Mouse (Mus musculus) layer of hippocampus, adult 8-10 months (tissue): ENCODE results near the gene Capn1. TPM values are rescaled to one million over a fixed set of nuclear protein-coding genes. Genes with fewer than 3 reads are reported as not detected.

Source experiments
- DNase-seq, 2 experiments: peaks; one replicate each; pipeline ENCODE4 v3.0.0; 2022; ENCODE audit warnings: low spot score in 2 of 2
- total RNA-seq, 4 experiments: library from RNA; stranded (reverse); gene quantifications; 2 replicates each; pipeline ENCODE4 v1.2.4; 2022

The Capn1 gene
- total RNA-seq, 4 experiments from 2014 or later, result 23.7 to 27.7 (median 25.1) TPM

DNA sequence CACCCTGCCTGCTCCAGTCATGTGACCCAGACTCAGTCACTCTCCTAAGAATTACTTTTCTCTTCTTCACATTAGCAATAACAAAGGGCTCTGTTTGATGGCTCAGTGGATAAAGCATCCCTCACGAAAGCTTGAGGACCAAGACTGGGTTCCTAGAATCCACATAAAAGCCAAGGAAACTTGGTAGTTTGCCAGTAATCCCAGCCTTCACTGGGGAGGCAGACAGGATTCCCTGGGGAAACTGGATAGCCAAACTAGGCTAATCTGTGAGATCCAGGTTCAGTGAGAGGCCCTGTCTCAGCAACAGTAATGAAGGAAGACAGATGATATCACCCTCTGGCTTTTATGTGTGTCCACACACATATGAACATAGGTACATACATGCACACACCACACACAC, 24.8 kb downstream of the Capn1 start:
- DNase-seq, result no peak

DNA sequence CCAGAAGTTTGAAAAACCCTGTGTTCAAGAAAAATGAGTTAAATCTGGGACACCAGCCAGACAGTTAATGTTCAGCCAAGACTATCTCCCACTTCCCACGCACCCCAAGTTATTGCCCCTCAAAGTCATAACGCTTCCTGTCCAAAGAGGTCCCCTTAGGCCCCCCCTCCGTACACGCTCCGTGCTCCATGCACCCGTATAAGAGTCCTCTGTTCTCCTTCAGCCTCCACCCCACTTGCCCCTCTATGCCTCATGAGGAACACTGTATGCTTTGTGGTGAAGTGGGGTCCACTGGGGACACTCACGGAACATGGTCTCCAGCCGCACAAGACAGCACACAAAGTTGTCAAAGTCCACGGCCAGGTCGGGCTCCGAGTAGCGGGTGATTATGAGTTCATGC, 25.7 kb downstream of the Capn1 start:
- DNase-seq, result no peak

DNA sequence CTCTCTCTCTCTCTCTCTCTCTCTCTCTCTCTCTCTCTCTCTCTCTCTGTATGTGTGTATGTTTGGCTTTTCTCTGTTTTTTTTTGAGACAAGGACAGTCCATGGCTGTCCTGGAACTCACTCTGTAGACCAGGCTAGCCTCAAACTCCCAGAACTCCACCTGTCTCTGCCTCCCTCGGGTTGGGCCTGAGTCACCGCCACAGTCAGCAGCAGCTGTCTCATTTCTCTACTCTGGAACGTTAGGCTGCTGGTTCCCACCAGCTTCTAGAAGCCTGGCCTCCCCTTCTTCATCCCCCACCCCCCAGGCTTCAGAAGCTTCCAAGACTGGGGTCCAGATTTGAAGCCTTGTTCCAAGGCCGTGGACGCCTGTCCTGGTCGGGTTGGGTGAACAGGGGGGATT, 26.1 kb downstream of the Capn1 start:
- DNase-seq, result no peak

DNA sequence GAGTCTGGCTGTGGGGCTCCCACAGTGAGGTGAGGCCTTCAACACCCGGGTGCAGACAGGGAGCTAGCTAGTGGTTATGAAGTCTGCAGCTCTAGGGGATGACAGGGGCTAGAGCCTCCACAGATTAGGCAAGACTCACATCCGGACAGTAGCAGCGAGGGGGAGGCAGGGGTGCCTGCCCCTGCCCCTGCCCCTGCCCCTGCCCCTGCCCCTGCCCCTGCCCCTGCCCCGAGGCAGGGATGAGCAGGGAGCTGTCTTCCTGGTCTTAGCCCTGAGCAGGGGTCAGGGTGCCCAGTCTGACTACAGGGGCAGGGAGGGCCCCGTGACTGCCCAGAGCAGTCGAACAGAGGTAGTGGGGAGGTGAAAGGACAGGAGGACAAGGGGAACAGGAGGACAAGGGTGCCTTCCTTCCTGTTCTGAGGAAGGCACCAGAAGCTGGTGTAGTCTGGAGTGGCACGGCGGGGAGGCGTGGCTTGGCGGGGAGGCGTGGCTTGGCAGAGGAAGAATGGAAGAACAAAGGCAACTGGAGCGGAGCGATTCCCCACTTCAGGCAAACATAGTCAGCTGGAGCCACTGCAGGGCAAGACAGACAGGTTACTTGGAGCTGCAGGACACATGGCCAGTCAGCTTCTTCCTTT, 26.8 kb downstream of the Capn1 start:
- peak; percentile 25 to 46 for DNase-seq

DNA sequence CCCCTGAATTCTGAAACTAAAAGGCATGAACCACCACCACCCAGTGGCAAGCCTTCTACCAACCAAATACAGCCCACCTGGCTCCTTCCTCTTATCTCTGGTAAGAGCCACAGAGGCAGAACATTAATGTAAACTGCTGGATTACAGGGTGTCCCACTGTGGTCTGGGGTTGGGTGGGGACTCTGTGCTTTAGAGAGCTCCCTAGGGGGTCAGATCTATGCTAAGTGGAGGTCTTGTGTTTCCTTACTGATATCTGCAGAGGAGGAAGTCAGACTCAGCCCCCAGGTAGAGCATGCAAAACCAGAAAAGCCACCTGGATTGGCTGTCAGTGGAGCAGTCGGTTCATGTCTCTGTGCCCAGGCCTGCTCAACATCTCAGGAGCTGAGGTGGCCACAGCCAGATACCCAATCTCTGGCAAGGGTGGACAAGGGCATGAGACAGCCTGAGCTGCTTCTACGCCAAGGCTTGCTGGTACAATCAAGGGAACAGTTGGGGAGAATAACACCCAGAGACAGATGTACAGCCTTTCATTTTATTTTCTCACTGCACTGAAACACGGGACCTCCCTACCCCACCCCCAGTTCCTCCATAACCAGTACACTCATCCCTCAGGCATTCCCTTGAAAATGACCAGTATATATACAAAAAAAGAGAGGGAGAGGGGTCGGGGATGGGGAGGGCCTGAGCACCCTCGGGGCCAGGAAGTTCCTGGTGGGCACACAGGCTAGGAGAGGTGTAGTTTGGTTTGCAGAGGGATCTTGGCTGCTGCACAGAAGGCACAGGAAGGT, 27.5 kb downstream of the Capn1 start:
- DNase-seq, result no peak

DNA sequence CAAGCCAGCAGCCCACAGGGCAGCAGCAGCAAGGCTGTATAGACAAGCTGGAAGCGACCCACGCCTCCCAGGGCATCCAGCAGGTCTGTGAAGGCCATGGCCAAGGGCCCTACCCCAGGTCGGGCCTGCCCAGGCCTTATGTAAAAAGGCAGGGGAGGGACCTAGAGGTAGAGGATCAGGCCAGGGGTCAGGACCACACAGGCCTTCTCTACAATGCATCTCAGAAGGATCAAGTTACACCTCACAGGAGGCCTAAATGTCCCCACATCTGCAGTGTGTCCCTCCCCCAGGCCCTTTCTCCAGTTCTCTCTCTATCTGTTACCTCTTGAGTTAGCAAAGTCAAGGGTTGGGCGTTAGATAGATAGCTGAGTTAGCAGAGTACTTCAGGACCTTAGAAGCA, 29.7 kb downstream of the Capn1 start, which contains the start of gene Slc22a20:
Gene Slc22a20, minus strand, starts transcription at position 101 of the 400 bp plus-strand sequence.
- no peak for DNase-seq

DNA sequence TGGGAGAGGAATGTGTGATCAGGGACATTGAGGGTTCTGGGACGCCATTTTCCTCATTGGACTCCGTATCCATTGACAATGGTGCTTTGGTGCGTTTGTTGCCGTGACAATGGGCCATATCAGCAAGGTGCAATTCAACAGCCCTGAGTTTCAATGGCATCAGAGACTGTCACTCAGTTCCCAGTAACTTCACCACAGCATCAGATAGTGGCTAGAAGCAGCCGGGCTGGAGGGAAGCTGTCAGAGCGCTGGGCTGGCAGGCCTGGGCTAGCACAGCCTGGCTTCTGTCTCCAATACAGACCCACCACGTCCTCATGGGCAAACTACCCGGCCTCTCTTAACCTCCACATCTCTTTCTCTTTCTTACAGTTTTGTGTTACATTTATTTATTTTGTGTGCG, 35.2 kb downstream of the Capn1 start:
- DNase-seq, result no peak

DNA sequence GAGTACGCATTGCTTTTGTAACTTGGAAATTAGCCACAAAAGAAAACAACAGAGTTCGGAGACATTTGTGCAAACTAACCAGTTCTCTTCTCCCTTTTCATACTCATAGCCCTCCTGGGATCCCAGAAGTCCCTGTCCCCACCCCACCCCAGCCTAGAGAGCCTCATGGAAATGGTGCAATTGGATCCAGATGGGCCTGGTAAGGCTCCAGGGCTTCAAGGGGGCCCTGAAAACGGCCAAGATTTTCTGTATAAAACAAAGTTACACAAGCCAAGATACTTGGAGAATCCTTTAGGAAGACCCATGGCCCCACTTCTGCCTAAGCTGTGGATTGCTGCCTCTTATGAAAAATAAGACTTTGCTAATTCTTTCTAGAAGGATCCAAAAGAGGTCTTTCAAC, 38.0 kb downstream of the Capn1 start:
- no peak for DNase-seq

DNA sequence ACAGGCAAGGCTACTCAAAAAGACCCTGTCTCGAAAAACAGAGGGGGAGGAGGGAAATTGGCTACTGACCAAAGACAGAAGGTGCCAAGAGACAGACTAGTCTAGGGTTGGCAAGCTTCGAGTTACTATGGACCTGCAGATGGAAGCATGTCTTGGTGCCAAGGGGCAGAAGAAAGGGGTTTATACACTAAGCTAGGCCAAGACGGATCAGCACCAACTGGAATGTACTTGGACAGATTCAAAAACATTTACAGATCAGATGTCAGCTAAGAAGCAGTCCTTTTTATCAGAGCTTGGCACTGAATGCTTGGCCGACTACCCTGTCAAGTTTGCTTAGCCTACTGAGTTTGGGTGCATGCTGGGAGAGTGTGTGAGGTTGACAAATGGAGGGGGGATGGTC, 40.0 kb downstream of the Capn1 start:
- DNase-seq, result peak; percentile 26 to 66

DNA sequence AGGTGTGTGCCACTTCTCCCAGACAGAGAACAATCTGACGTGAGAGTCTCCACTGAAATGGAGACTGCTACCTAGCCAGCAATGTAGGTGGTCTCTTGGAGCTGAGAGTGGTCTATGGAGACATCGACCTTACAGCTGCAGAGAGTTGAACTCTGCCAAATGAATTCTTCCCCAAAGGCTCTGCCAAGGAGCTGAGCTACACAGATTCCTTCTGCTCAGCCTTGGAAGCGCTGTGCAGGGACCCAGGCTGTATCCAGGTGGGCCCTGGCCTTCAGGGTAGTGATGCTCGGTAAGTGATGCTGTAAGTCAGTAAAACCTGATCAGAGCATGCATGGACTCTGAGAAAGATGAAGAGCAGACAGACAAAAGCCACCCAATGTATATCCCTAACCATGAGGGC, 40.6 kb downstream of the Capn1 start:
- no peak for DNase-seq

DNA sequence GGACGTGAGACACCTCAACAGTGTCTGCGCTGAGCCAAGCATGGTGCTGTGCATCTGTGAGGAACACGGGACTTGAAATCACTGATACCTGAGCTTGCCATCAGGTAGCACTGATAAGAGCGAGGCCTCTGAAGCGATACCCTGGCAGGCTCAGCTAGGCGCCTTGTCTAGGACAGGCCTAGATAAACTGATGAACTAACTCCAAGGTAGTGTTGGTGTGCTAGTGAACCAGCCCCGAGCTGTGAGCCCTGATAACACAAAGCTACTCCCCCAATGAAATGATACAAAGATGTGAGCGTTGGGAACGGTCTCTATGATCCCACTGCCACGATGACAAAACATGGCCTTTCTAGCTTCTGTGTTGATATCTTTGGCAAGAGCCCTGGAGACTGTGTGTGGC, 48.0 kb downstream of the Capn1 start:
- no peak for DNase-seq

DNA sequence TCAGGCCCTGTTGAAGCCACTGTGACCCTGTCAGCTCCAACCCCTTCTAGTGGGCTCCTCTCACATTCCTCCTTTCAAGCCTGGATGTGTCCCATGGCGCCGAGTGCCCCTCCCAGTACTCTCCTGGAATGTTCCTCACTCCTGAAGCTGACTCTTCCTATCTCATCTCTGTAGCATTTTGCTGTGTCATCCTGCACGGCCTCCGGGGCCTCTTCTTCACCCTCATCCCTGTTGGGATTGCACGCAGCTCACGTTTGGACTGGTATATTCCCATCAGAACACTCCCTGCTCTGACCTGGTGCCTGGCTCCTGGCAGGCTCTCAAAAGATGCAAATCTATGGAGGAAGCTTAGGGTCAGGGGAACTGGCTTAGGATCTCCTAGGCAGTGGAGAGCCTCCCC, 48.9 kb downstream of the Capn1 start:
- DNase-seq, result no peak

DNA sequence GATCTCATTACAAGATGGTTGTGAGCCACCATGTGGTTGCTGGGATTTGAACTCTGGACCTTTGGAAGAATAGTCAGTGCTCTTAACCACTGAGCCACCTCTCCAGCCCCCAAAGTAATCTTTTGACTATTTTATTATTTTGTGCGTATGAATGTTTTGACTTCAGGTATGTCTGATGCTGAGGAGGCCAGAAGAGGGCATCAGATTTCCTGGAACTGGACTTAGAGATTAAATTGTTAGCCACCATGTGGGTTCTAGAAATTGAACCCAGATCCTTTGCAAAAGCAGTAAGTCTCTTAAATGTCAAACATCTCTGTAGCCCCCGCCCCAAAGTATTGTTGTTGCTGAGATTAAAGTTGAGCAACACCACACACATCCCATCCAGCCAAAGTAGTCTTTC, 49.8 kb downstream of the Capn1 start:
- no peak for DNase-seq

DNA sequence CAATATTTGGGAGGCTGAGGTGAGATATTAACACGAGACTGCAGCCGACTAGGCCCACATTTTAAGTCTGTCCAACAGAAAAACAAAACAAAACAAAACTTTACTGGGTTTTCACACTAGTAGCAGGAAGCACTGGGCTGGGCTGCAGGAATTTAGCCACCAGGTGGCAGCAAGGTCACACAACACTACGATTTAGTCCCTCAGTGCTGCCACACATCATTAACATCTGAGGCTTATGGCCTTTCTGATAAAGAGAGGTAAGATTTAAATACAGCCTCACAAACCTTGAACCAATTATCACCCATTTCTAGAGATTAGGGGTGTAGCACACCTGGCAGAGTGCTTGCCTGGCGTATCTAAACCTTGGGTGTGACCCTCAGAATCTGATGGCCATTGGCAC, 50.4 kb downstream of the Capn1 start:
- peak; percentile 34 to 69 for DNase-seq

DNA sequence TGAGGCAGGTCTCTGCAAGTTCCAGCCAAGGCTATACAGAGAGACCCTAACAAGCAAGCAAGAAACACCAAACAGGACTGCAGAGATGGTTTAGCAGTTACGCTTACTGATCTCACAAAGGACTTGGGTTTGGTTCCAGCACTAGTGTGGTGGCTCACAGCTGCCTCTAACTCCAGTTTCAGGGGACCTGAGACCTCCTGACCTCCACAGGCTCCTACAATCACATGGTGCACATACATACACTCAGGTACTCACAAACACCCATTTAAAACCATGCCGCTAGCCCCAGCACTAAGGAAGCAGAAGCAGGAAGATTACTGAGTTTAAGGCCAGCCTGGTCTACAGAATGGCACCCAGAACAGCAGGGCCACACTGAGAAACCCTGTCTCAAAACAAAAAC, 50.9 kb downstream of the Capn1 start:
- DNase-seq, result no peak

DNA sequence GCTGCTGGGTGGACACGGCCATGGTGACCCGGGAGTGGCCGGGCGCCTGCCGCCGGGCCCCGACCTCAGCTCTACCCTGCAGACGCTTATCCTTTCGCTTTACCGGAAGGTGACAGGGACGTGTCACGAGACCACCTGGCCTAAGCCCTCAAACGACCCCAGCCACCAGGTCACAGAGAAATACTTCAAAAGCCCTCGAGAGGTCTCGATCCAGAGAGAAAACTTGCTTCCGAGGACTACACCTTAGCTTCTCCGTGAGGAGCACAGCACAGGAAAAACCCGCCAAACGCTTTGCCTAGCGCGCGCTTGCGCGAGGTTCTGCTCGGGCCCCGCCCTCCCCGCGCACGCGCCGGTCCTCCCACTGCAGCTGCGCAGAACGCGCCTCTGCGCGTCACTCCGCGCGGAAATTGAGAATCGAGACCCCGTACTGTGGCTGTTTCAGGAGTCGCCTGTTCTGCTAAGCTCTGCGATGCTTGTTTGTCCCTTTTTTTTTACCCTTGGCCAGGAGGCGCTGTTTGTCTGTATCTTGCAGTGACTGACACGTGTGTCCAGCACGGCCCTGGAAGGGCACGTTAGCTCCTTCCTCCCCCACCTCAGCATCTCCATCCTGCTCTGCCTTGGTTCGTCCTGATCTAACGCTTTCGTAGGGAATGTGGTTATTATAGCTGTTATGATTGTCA, 51.7 kb downstream of the Capn1 start, which contains the start of gene Pola2:
Gene Pola2, minus strand, starts transcription at position 320 of the 680 bp plus-strand sequence.
- DNase-seq, result peak; percentile 64 to 84

DNA sequence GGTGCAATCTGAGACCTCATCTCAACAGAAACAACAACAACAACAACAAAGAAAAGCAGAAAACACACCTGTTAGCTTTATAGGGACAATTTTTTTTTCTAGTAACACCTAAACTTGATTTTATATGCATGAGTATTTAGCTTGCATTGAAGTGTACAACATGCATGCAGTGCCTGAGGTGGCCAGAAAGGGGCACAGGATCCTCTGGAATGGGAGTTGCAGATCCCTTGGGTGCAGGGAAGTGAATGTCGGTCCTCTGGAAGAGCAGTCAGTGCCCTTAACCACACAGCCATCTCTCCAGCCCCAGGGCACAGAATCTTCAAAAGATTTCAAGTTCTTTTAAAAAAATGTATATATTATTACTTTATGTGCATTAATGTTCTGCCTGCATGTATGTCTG, 53.0 kb downstream of the Capn1 start:
- no peak for DNase-seq

DNA sequence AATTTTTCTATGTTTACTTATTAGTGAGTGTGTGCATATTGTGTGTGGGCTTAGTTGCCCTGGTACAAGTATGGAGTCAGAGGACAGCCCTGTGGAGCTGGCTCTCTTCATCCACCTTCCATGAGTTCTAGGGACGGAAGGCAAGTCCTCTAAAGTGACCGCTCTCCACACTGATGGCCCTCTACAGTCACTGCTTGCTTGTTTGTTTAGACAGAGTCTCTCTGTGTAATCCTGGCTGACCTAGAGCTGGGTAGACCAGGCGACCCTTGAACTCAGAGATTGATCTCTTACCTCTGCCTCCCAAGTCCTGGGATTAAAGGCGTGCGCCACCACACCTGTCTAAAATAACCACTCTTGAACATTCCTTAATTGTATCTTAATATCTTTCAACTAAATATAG, 58.3 kb downstream of the Capn1 start:
- DNase-seq, result no peak

DNA sequence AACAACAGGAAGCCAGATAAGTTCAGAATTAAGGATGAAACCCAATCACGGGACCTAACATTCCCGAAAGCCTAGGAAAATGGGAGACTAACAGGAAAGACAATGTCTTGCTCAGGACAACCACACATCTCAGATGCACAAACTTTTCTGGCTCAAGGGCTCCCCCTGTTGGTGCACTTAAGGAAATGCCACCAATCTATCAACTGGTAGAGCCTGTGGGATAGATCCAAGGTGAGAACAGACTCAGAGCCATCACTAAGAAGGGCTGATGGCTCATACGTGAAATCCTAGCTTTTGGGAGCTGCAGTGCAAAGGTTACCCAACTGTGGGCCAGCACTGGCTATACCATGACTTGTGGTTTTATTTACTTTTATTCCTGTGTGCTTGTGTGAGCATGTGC, 59.0 kb downstream of the Capn1 start:
- peak; percentile 39 to 75 for DNase-seq

DNA sequence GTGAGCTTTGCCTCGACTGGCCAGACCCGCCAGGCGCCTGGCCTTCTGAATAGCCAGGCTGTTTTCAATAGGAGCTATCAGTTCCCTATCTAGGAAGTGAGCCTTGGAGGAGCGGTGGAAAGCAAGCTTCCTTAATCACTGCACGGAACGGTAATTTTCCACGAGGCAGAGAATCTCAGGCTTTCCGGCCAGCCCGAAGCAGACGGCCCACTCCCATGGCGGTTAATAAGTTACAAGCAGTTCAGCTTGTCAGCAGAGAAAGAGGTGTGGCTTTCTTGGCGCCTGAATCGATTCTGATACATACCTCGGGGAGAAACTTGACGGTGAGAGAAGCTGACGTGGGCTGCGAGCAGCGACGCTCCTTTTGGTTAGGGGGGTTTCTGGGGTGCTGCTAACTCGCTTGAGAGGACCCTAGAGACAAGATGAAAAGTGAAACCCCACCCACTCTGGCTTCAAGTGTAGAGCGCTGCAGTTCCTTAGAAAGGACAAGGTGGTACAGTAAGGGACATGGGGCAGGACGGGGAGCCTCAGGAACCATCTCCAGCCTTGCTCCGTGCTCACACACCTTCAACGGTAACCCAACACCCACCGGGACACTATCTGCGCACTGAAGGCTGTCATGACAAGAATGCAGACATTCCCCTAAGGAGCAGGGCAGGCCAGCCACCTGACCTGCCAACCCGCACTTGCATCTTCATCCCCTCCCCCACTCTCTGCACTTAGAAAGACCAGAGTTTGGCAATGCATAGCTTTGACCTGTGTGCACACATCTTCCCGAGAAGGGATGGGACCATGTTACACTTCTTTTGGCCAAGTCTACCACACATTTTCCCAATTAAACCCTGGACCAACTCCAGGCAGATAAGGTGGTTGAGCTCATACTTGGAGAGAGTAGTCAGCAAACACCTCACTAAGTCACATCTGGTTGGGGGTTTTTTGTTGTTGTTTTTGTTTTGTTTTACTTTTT, 59.7 kb downstream of the Capn1 start:
- no peak for DNase-seq

DNA sequence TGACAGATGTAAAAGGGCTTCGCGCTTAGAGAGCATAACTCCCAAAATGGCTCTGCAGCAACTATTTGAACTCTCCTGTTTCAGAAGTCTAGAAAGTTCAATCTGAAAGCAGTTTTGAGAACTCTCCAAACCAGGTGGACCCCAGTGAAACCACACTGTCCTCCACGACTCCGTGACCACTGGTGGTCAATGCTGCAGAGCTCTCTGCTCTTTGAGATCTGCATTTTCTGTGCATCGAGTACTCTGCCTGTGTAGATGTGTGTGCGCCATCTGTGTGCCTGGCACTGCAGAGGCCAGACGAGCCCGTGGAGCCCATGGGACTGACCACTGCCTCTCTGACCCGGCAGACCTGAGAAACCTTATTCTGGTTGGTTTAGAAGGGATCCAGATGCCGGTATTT, 60.8 kb downstream of the Capn1 start:
- DNase-seq, result no peak
